ENCODE assay signal across 8 mouse cellular contexts in the genomic region with DNA sequence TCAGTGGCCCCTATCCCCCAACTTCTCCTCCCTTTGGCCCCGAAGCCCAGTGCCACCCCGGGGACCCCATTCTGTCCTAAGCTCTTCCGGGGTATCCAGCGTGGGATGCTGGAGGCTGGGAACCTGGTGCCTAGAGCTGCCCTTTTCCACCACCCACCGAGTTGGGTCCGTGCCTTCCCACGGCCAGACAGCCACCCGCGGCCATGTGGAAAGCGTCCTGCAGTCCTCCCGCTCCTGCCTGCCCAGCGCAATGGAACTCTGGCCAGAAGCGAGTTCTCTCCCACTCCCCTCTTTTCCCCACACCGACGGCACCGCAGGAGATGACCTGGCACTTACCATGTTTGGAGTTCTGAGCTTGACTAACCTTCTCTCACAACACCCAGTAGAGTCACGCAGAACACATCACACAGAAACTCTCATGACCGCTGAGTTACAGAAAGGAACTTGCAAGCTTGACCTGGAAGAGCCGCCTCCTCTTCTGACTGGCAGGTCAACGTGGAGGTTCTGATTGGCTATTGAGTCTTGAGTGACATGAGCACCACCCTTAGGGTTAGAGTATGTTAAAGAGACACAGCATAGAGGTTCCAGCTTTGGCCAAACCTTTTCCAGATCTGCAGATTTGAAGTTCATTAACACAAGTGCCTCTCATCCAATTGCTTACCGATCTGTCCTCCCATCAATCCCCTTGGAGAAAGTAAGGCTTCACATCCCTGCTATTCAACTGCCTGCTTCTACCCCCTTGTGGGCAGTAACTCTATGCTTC. TPM values are rescaled to one million over a fixed set of nuclear protein-coding genes. Genes with fewer than 3 reads are reported as not detected.
A peak's percentile ranks its signal among the peaks of the same experiment; 100 is the strongest.
DNase-seq lines count a peak whose midpoint lies in the region; ATAC-seq and TF ChIP-seq lines count a peak whose summit lies in the region.
"Not testable (repeated sequence)": the region's sequence is repeated elsewhere in the genome, so short reads cannot be mapped to it uniquely, and the experiment has no call there.

TSS of gene Gm14325 (minus strand) at position 436 of the 763 bp plus-strand sequence.

- H3K4me3 ChIP-seq in layer of hippocampus, adult 2 months = peak within 1 kb of the TSS; percentile 61
- peak within 1 kb of the TSS; percentile 26 for H3K4me3 ChIP-seq in neural tube, embryonic 14.5 days (ENCODE audit: low read depth, low read length)

- H3K4me1 ChIP-seq in neural tube, embryonic 14.5 days (ENCODE audit: control insufficient read depth, insufficient read depth, low read length) = not testable (repeated sequence)

- DNase-seq in MEL-GATA-1-ER (ENCODE audit: extremely low read depth, low read depth) = peak; percentile 71
- DNase-seq in cerebellum, adult 9-10 months = peak; percentile 86
- peak; percentile 81 to 84 for DNase-seq in frontal cortex, adult 2 months (ENCODE audit: extremely low spot score in 1 of 2, low spot score in 1 of 2)
- DNase-seq in layer of hippocampus, adult 2 months (ENCODE audit: low spot score in 2 of 2) = peak; percentile 60 to 83
- peak; percentile 83 to 85 for DNase-seq in lung, adult 18-20 months
- peak; percentile 70 for DNase-seq in testis, postnatal 14 days (ENCODE audit: low spot score)

- not testable (repeated sequence) for H3K36me3 ChIP-seq in neural tube, embryonic 14.5 days (ENCODE audit: control insufficient read depth, insufficient read depth, low read length)

- H3K27ac ChIP-seq in layer of hippocampus, adult 2 months = peak within 1 kb of the TSS; percentile 90
- not testable (repeated sequence) for H3K27ac ChIP-seq in neural tube, embryonic 14.5 days (ENCODE audit: low read depth, low read length)

- not testable (repeated sequence) for H3K9ac ChIP-seq in neural tube, embryonic 14.5 days (replicated peaks; ENCODE audit: low read depth, low read length)

- H3K9me3 ChIP-seq in neural tube, embryonic 14.5 days (ENCODE audit: control insufficient read depth, low read length) = not testable (repeated sequence)

- peak within 1 kb of the TSS; percentile 24; the same call in 1 of the 2 replicates for H3K4me2 ChIP-seq in neural tube, embryonic 14.5 days (ENCODE audit: low read depth, low read length)

- 2% methylated on average over 15 of the region's 21 CpGs for WGBS in neural tube, embryonic 14.5 days

- not testable (repeated sequence) for H3K27me3 ChIP-seq in neural tube, embryonic 14.5 days (ENCODE audit: control insufficient read depth, insufficient read depth, low read length)

- peak; percentile 48 for TF ChIP-seq CTCF in layer of hippocampus, adult 2 months (conservative IDR thresholded peaks at IDR 0.05)

- peak; percentile 72 to 78; a peak in 3 of 4 replicates for ATAC-seq in hematopoietic stem cell, adult 5-6 weeks (replicated peaks in 1 of 2; ENCODE audit: insufficient read depth in 1 of 2, low FRiP score in 2 of 2, low TSS enrichment in 1 of 2, low read depth in 1 of 2, poor library complexity in 2 of 2, severe bottlenecking in 2 of 2)
- not testable (repeated sequence) for ATAC-seq in neural tube, embryonic 14.5 days (ENCODE audit: low read depth)

RNA-seq across cellular contexts. Expression of gene Gm14325, which starts in this region (rescaled TPM):
- polyA plus RNA-seq in frontal cortex, adult 2 months (2012; rRNA removed) = 57.3 and 64.1 TPM in 2 replicates
- total RNA-seq in hematopoietic stem cell, adult 5-6 weeks (2017) = 52.9 and 88.9 TPM in 2 replicates
- 100 to 1,000 TPM; 116 to 131 TPM for total RNA-seq in layer of hippocampus, adult 2 months (2021)
- 36.5 and 41.4 TPM in 2 replicates for polyA plus RNA-seq in neural tube, embryonic 14.5 days (2014; fragmentation: Nextera tagmentation; extraction: Ambion mirVana)
